Mouse (Mus musculus): ENCODE measurements around the gene Ifnar1. TPM values are rescaled to one million over a fixed set of nuclear protein-coding genes. Genes with fewer than 3 reads are reported as not detected.
A peak's percentile ranks its signal among the peaks of the same experiment; 100 is the strongest.
"Not testable (repeated sequence)": the region's sequence is repeated elsewhere in the genome, so short reads cannot be mapped to it uniquely, and the experiment has no call there.

Gene Ifnar1
- total RNA-seq, 1 experiment from 2014 or later, result 108 TPM

GRCm38 (mm10) chr16:91490897-91491296 is 5.9 kb downstream of the Ifnar1 start:
- ATAC-seq (replicated peaks; ENCODE audit: insufficient number of reproducible peaks, low FRiP score, low TSS enrichment, poor library complexity, severe bottlenecking), result no peak

GRCm38 (mm10) chr16:91491473-91491872 is 6.4 kb downstream of the Ifnar1 start:
- ATAC-seq (replicated peaks; ENCODE audit: insufficient number of reproducible peaks, low FRiP score, low TSS enrichment, poor library complexity, severe bottlenecking), result no peak

- ATAC-seq (replicated peaks; ENCODE audit: insufficient number of reproducible peaks, low FRiP score, low TSS enrichment, poor library complexity, severe bottlenecking), result no peak
These were observed 10.5 kb downstream of the Ifnar1 start for GRCm38 (mm10) chr16:91495501-91495900.

- ATAC-seq (replicated peaks; ENCODE audit: insufficient number of reproducible peaks, low FRiP score, low TSS enrichment, poor library complexity, severe bottlenecking), result no peak
These were observed 11.2 kb downstream of the Ifnar1 start for GRCm38 (mm10) chr16:91496206-91496605.

- no peak for ATAC-seq (replicated peaks; ENCODE audit: insufficient number of reproducible peaks, low FRiP score, low TSS enrichment, poor library complexity, severe bottlenecking)
These were observed 11.7 kb downstream of the Ifnar1 start for GRCm38 (mm10) chr16:91496766-91497165.

- ATAC-seq (replicated peaks; ENCODE audit: insufficient number of reproducible peaks, low FRiP score, low TSS enrichment, poor library complexity, severe bottlenecking), result no peak
These were observed 13.0 kb downstream of the Ifnar1 start for GRCm38 (mm10) chr16:91498041-91498440.

GRCm38 (mm10) chr16:91504701-91505100 is 19.7 kb downstream of the Ifnar1 start:
- no peak for ATAC-seq (replicated peaks; ENCODE audit: insufficient number of reproducible peaks, low FRiP score, low TSS enrichment, poor library complexity, severe bottlenecking)

- ATAC-seq (replicated peaks; ENCODE audit: insufficient number of reproducible peaks, low FRiP score, low TSS enrichment, poor library complexity, severe bottlenecking), result no peak
These were observed 20.1 kb downstream of the Ifnar1 start for GRCm38 (mm10) chr16:91505116-91505601.

GRCm38 (mm10) chr16:91506396-91506795 is 21.4 kb downstream of the Ifnar1 start:
- ATAC-seq (replicated peaks; ENCODE audit: insufficient number of reproducible peaks, low FRiP score, low TSS enrichment, poor library complexity, severe bottlenecking), result no peak

GRCm38 (mm10) chr16:91512161-91512787 is 27.2 kb downstream of the Ifnar1 start:
- peak; percentile 86 for ATAC-seq (replicated peaks; ENCODE audit: insufficient number of reproducible peaks, low FRiP score, low TSS enrichment, poor library complexity, severe bottlenecking)

- ATAC-seq (replicated peaks; ENCODE audit: insufficient number of reproducible peaks, low FRiP score, low TSS enrichment, poor library complexity, severe bottlenecking), result no peak
These were observed 28.1 kb downstream of the Ifnar1 start for GRCm38 (mm10) chr16:91513099-91513498.

GRCm38 (mm10) chr16:91517020-91517419 is 32.0 kb downstream of the Ifnar1 start:
- no peak for ATAC-seq (replicated peaks; ENCODE audit: insufficient number of reproducible peaks, low FRiP score, low TSS enrichment, poor library complexity, severe bottlenecking)

GRCm38 (mm10) chr16:91522040-91522439 is 37.0 kb downstream of the Ifnar1 start:
- peak; percentile 66 for ATAC-seq (replicated peaks; ENCODE audit: insufficient number of reproducible peaks, low FRiP score, low TSS enrichment, poor library complexity, severe bottlenecking)

GRCm38 (mm10) chr16:91522479-91523309 is 37.7 kb downstream of the Ifnar1 start:
- ATAC-seq (replicated peaks; ENCODE audit: insufficient number of reproducible peaks, low FRiP score, low TSS enrichment, poor library complexity, severe bottlenecking), result peak; percentile 75

- no peak for ATAC-seq (replicated peaks; ENCODE audit: insufficient number of reproducible peaks, low FRiP score, low TSS enrichment, poor library complexity, severe bottlenecking)
These were observed 39.2 kb downstream of the Ifnar1 start for GRCm38 (mm10) chr16:91524206-91524605.

GRCm38 (mm10) chr16:91526274-91526673 is 41.2 kb downstream of the Ifnar1 start:
- no peak for ATAC-seq (replicated peaks; ENCODE audit: insufficient number of reproducible peaks, low FRiP score, low TSS enrichment, poor library complexity, severe bottlenecking)

GRCm38 (mm10) chr16:91527051-91527450 is 42.0 kb downstream of the Ifnar1 start:
- ATAC-seq (replicated peaks; ENCODE audit: insufficient number of reproducible peaks, low FRiP score, low TSS enrichment, poor library complexity, severe bottlenecking), result peak; percentile 47

GRCm38 (mm10) chr16:91527500-91527899 is 42.5 kb downstream of the Ifnar1 start:
- no peak for ATAC-seq (replicated peaks; ENCODE audit: insufficient number of reproducible peaks, low FRiP score, low TSS enrichment, poor library complexity, severe bottlenecking)

- ATAC-seq (replicated peaks; ENCODE audit: insufficient number of reproducible peaks, low FRiP score, low TSS enrichment, poor library complexity, severe bottlenecking), result no peak
These were observed 43.5 kb downstream of the Ifnar1 start for GRCm38 (mm10) chr16:91528578-91528977.

- not testable (repeated sequence) for ATAC-seq (replicated peaks; ENCODE audit: insufficient number of reproducible peaks, low FRiP score, low TSS enrichment, poor library complexity, severe bottlenecking)
These were observed 45.8 kb downstream of the Ifnar1 start for GRCm38 (mm10) chr16:91530830-91531229.

Data from monocyte, adult 5-6 weeks (primary cell).